Mouse (Mus musculus): ENCODE measurements at regions not wholly inside any gene's neighbourhood (a gene's known extent, or its start where the extent isn't known, plus 50 kb on each side); places are given as distances from the start of the nearest gene placed in this dataset.

DNA sequence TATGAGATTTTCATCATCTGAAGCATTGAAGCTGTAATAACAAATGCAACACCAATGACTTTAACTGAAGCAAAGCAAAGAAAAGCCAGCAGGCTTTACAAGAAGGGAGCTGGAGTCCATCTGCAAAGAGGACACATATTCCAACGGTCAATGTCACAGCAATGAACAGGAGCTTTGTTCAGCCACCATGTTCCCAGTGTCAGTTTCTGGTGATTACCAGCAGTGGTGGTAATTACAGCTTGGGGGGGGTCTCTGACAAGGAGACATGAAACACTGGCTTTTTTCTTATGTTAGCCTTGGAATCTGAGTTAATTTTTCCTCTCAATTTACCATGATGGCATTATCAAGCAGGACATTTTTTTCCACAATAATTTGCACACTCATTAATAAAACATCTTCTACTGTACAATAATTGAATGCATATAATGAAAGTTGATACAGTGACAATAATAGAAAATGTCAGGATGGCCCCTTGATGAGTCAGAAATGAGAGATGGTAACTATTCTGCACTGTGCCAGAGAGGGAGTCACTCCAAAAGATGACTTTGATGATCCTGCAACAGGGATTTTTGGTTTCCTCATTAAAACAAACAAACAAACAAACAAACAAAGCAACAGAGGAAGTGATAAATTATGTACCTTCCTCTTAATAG is 373.4 kb downstream of the Frk start:
- TF ChIP-seq POLR2A (IDR thresholded peaks at IDR 0.05; ENCODE audit: insufficient read depth, low read depth, low read length), result no peak
- no peak for TF ChIP-seq CTCF (IDR thresholded peaks at IDR 0.05)

Measured in heart, adult 2 months (tissue).